Mouse (Mus musculus) adrenal gland, postnatal 25 days (tissue): Measurements from ENCODE around the gene Morc4. TPM values are rescaled to one million over a fixed set of nuclear protein-coding genes. Genes with fewer than 3 reads are reported as not detected.
A peak's percentile ranks its signal among the peaks of the same experiment; 100 is the strongest.

Experiments
- DNase-seq: peaks from one replicate; pipeline ENCODE4 v3.0.0; 2021; ENCODE audit warnings: mixed read lengths
- long read RNA-seq: library from polyadenylated mRNA; stranded (forward); transcript quantifications from one replicate; pipeline ENCODE4 v2.0.0, GENCODE M21; 2021
- total RNA-seq: library from RNA; stranded (reverse); gene quantifications from 2 replicates; pipeline ENCODE4 v1.2.3, GENCODE M21; 2021

Gene Morc4
- total RNA-seq = 4.8 and 6.5 TPM in 2 replicates
- long read RNA-seq, partial matches to known transcripts = 1 of 2 reads
- long read RNA-seq, other reads (novel, unspliced or antisense) = 0 of 2 reads

- DNase-seq = peak; percentile 62
These were observed at the start of gene Morc4 for GRCm38 (mm10) chrX:139870938-139871791. Morc4 (minus strand) TSS chrX:139871677.

DNA sequence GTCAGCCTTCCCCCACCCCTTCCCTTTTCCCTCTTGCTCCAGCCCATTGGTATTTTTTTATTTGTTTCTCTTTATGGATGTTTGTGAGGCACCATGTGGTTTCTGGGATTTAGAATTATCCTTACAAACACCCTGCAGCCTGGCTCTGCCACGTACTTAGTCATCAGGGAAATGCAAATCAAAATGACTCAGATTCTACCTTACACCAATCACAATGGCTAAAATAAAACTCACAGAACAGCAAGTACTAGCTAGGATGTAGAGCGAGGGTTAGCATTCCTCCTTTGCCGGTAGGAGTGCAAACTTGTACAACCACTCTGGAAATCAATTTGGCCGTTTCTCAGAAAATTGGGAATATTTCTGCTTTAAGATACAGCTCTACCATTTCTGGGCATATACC is 49.1 kb upstream of the Morc4 start:
- DNase-seq = no peak

GRCm38 (mm10) chrX:139891387-139891786 is 19.9 kb upstream of the Morc4 start:
- no peak for DNase-seq

GRCm38 (mm10) chrX:139883221-139883620 is 11.7 kb upstream of the Morc4 start:
- no peak for DNase-seq

GRCm38 (mm10) chrX:139877936-139878335 is 6.5 kb upstream of the Morc4 start:
- no peak for DNase-seq

- DNase-seq = no peak
These were observed 5.6 kb upstream of the Morc4 start for GRCm38 (mm10) chrX:139877105-139877504.

- peak; percentile 36 for DNase-seq
These were observed 1.2 kb downstream of the Morc4 start for GRCm38 (mm10) chrX:139870300-139870711.

GRCm38 (mm10) chrX:139859402-139859801 is 12.1 kb downstream of the Morc4 start:
- no peak for DNase-seq

- no peak for DNase-seq
These were observed 16.7 kb downstream of the Morc4 start for GRCm38 (mm10) chrX:139854795-139855194.

- DNase-seq = no peak
These were observed 30.4 kb downstream of the Morc4 start for GRCm38 (mm10) chrX:139841091-139841490.

- no peak for DNase-seq
These were observed 32.4 kb downstream of the Morc4 start for GRCm38 (mm10) chrX:139839057-139839456.

DNA sequence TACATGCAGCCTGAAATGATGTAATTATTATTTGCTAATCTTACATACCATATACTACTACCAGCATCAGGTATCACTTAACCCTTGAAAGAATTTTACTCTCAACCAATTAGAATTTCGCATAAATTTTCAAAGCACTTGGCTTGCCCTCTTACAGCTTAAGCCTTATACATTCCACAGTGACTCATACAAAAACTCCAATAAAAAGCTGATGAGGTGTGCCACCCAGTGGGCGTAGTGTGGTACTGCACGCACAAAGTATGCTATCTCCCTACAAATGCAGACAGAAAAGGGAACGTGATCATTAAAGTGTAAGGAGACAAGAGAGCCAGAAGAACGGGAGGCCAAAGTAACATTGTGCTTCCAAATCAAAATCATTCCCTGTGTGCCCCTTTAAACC is 39.0 kb downstream of the Morc4 start:
- peak; percentile 39 for DNase-seq

- DNase-seq = no peak
These were observed 42.9 kb downstream of the Morc4 start for GRCm38 (mm10) chrX:139828363-139829092.

DNA sequence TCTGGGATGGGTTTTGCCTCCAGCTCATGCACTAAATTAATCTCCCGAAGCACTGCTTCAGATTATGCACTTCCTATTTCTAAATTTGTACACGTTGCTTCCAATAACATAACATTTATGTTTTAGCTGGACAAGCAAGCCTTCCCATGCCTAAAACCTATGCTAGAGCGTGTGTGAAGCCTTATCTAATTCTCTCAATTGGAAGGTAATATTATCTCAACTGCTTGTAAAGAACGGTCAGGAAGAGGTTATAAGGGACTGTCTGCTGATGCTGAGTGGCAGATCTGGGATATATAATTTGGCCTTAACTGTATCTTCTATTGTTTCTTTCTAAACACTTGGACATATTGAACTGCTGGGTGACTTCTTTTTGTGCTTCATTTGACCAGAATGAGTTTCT is 44.6 kb downstream of the Morc4 start:
- DNase-seq = no peak

DNA sequence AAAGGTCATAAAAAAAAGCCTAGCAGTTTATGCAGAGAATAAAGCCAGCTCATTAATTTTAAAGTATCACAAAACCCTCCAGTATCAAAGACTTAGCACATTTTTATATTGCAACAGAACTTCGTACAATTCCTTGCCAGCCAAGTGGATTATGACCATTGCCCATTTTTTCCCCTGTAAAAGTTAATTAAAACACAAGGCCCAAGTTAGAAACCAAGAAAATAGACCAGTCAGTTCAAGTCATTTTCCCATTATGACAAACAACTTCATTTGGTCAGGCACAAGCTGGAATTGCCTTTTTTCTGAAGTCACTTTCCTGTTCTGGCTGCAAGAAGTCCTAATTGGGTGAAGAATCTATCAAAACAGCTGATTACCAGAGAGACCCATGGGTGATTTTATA is 46.1 kb downstream of the Morc4 start:
- DNase-seq = no peak

GRCm38 (mm10) chrX:139815201-139815600 is 56.3 kb downstream of the Morc4 start:
- DNase-seq = no peak

GRCm38 (mm10) chrX:139814018-139814635 is 57.4 kb downstream of the Morc4 start:
- no peak for DNase-seq

GRCm38 (mm10) chrX:139813299-139814002 is 58.0 kb downstream of the Morc4 start:
- no peak for DNase-seq

GRCm38 (mm10) chrX:139812636-139813298 is 58.7 kb downstream of the Morc4 start:
- DNase-seq = no peak

DNA sequence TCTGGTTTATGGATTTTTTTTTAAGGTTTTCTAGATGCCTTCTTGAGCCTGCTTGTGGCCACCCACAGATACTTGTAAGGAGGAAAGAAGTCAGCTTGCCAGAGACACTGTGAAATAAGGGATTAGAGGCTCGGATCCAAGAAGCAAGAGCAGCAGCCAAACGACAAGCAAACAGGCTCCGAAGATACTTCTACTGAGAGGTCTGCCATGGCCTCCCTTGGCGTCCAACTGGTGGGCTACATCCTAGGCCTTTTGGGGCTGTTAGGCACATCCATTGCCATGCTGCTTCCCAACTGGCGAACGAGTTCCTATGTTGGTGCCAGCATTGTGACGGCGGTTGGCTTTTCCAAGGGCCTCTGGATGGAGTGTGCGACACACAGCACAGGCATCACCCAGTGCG is 63.0 kb downstream of the Morc4 start:
- DNase-seq = no peak

DNA sequence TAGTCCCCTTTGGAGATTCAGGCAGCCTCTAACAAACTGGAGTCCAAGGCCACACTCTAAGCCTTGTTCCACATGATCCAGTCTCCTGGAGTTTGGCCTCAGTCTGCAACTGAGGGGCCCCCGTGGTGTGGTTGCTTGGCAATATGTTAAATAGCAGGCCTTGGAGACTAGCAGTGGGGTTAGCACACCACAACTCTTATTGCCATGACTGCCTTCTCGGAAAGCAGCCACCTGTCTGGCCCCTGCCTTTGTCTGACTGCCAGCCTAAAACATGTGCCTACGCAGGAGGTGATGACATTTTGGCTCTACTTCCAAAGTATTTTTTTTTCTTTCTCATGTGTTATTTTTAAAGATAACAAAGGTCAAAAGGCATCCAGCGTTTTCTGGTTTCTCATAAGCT is 63.4 kb downstream of the Morc4 start:
- no peak for DNase-seq

DNA sequence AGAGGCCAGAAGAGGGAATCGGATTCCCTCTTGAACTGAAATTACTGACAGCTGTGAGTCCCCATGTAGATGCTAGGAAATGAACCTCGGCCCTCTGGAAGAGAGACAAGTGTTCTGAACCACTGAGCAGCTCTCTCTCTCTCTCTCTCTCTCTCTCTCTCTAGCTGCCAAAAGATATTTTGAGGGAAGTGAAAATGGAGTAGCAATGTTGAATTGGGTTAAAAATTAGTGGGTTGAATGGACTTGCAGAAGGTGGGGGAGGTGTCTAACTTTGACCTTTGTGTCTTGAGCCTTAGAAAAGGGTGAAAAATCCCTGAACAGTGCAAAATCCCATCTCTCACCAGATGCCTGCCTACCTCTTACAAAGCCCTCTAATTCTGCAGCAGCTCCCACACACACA is 64.1 kb downstream of the Morc4 start:
- DNase-seq = no peak
